Mouse (Mus musculus) A20 (cell line): ENCODE data around the gene Gm11034.

Experiments used
- DNase-seq: peaks from one replicate; pipeline ENCODE4 v3.0.0-alpha.2; 2011; ENCODE audit warnings: low read depth, low spot score

Gm11034 gene

DNA sequence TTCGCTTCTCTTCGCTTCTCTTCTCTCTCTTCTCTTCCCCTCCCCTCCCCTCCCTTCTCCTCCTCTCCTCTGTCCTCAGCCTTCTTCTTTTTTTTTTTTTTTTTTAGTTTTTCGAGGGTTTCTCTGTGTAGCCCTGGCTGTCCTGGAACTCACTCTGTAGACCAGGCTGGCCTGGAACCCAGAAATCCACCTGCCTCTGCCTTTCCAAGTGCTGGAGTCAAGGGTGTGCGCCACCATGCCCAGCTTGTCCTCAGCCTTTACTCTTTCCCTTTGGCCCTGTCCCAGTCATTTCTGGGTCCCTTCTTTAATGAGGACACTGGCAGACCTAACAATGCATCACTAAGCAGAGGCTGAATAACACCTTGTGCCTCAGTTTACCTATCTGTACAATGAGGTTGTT, at the start of gene Gm11034:
Gene Gm11034 (minus strand): TSS at position 101 of the 400 bp plus-strand sequence.
- DNase-seq: no peak

DNA sequence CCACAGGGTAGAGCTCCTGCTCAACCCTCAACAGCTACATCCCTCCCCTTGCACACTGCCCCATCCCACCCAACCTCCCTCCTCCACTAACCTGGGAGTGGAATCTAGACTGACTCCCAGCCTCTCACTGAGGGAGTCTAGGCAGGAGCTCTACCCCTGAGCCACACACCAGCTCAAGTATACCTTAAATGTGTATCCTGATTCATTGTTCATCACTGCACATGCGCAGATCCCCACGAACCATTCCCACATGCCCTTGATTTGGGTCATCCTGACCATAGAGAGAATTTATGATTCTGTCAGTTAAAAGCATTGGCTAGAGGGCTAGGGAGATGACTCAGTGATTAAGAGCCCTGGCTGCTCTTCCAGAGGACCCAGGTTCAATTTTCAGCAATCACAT, 49.3 kb upstream of the Gm11034 start:
- no peak for DNase-seq

DNA sequence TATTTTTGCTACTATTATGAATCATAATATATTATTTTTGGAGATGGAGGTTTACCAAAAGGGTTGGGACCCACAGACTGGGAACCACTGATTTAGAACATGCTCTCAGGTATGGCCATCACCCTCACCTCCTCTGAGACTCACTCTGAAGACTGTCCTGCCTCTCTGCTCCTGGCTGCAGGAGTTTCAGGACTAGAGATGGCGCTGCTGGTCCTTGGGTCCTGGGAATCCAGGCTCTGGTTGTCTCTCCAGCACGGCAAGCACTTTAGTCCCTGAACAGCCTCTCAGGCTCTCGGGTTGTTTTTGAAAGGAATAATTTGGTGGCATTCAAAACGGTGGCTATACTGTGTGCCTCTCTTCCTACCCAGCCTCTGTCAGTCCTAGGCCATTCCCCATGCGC, 48.4 kb upstream of the Gm11034 start:
- no peak for DNase-seq

DNA sequence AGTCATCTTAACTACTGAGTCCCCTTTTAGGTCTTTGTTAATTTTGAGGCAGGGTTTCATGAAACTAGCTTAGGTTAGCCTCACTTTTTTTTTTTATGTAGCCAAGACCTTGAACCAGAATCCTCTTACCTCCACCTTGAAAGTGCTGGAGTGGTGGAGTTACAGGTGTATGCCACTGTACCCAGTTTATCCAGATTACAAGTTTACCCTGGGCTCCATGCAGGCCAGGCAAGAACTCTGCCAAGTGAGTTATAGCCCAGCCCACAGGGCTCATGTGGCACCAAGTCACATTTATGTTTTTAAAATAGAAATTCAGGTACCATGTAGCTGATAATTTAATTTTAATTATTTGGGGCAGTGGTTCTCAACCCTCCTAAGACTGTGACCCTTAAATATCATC, 48.0 kb upstream of the Gm11034 start:
- DNase-seq: no peak

DNA sequence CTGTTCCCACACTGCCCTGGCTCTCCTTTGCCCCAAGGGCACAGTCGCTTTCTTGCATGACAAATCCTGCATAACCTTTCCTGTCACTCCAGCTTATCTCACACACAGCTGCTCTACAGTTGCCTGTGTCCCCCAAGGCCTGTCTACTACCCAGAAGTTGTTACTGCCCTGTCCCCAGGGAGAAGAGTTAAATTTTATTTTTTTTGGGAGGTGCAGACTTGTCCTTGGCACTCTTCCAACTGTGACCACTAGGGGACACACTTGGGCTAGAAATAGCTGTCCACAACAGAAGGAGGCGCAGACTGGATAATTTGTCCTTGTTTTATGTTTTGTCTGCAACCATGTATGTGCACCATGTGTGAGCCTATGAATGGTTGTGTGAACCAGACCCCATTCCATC, 47.6 kb upstream of the Gm11034 start:
- DNase-seq: peak; percentile 84

DNA sequence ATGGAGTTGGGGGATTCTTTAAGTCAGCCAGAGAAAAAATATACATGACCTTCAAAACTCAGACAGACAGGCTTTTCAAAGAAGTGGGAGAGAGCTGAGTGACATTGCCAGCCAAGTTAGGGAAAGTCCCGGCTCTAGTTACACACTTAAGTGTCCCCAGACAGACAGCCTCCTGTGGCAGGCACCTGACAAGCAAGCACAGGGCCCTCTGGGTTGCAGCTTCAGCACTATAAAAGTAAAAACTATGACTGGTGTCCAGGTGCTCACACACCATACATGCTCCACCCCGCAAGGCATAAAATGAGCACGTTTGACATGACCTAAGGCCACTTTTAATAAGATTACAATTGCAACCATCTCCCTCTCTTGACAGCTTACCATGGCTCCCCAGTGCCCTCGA, 47.1 kb upstream of the Gm11034 start:
- peak; percentile 55 for DNase-seq

DNA sequence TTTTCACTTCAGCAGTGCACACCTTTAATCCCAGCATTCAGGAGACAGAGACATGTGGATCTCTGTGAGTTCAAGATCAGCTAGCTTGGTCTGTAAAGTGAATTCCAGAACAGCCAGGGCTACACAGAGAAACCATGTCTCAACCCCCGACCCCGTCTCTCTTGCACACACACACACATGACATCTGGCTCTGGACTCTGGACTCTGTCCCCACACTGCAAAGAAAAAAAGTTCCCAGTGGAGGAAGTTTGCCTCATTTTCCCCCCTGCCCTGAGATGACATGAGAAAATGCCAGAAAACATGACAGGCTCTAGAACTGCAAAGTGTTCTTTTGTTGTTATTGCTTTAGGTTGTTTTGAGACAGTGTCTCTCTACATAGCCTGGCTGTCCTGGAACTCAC, 46.4 kb upstream of the Gm11034 start:
- DNase-seq: no peak

DNA sequence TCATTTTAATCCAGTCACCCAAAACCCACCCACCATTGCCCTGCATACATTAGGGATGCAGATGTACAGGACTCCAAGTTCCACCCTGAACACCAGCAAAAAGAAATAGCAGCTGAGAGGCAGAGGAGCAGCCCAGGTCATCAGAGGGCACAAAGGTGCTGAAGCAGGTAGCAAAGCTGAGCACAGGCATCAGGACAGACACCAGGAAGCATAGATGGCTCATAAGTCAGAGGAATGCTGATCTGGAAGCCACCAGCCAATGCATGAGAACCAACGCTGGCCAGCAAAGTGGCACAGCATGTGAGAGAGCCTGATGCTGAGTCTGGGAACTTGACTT, 44.4 kb upstream of the Gm11034 start:
- no peak for DNase-seq

DNA sequence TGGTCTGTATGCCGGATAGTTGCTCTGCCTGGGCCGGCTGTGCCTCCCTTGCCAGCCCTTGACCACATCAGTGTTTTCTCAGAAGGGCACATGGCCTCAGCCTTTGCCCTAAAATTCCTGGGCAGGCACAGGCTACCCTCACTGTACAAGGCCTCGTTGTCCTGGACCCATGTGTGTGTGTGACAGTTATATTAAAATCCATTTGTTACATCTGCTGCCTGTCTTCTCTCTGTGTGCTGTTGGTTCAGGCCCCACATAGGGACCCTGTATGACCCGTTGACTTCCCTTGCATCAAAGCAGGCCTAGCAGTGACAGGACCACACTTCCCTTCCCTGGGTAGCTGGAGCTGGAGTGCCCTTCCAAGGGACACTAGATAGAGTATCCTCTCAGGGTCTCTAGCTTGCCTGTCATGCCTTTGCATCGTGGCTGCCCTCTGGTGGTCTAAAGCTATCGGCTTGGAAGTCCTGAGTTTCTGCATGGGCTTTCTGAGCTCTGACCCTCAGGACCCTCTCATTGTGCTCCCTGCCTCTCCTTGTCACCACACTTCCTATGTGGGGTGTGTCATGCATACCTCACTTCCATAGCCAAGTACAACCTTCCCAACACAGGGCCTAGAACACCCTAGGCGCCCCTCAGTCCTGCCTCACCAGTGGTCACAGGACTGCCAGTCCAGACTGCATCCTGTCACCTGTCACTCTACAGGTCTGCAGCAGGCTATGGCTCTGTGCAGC, 43.9 kb upstream of the Gm11034 start:
- DNase-seq: peak; percentile 58

DNA sequence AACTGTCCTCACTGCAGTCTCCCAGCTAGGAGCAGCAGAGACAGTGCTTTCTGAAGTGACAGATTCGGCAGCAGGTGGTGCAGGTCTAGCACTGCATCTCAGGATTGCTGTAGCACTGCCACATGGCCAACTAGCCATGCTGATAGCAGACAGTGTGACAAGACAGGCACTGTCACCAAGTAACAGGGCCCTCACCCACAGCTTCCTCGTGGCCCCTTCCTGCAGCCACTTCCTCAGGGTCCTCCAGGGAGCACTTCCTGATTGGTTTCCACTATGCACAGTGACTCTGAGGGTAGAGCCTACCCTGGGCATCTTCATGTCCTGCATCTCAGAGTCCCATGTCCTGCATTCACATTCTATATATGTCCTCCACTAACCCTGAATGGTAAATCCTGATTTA, 31.2 kb upstream of the Gm11034 start:
- DNase-seq: no peak

DNA sequence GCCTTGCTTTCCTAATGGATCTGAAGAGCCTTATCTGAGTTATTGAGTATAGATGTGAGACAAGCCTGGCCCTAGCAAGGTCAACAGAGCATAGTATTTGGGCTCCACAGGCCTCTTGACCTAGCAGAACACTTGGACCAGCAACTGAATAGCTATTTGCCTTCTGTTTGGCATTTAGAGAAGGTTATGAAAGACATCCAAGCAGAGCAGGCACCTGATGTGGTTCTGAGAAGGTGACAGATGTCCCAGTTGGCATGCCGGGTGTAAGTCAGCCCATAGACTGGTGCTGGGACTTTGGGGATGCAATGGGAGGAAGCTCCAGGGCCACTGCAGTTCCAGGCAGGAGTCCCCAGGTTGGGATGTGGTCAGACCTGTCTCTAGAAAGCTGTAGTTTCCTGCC, 28.8 kb upstream of the Gm11034 start:
- no peak for DNase-seq

DNA sequence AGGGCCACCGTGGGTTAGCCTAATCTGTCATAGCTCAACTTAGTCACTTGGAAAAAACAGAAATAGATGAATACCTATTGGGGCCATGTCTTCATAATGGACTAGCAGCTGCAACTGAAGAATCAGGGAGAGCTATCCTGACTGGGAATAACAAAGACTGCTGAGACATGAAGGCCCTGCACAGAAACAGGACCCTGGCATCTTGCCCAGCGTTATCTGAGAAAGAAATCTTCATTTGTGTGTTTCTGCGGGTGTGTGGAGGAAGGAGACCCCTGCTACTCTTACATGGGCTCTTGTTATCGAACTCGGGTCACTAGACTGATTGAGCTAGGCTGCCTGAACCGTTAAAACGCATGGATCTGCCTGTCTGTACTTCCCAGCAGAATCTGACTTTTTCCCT, 27.5 kb upstream of the Gm11034 start:
- no peak for DNase-seq

DNA sequence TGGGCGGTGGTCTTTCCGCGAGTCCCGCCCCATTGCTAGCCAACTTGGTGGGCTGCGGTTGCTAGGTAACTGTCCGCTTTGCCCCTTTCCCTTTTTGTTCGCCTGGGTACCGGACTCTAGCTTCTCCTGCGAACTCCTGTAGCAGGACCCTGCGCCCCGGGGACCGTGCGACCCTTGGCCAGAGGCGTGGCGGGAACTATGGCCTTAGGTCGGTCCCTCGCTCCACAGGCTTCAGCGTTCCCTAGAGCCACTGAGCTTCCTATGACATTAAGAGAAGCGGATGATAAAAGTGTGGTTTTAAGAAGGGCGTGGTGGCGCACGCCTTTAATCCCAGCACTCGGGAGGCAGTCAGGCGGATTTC, 26.9 kb upstream of the Gm11034 start:
- DNase-seq: no peak

DNA sequence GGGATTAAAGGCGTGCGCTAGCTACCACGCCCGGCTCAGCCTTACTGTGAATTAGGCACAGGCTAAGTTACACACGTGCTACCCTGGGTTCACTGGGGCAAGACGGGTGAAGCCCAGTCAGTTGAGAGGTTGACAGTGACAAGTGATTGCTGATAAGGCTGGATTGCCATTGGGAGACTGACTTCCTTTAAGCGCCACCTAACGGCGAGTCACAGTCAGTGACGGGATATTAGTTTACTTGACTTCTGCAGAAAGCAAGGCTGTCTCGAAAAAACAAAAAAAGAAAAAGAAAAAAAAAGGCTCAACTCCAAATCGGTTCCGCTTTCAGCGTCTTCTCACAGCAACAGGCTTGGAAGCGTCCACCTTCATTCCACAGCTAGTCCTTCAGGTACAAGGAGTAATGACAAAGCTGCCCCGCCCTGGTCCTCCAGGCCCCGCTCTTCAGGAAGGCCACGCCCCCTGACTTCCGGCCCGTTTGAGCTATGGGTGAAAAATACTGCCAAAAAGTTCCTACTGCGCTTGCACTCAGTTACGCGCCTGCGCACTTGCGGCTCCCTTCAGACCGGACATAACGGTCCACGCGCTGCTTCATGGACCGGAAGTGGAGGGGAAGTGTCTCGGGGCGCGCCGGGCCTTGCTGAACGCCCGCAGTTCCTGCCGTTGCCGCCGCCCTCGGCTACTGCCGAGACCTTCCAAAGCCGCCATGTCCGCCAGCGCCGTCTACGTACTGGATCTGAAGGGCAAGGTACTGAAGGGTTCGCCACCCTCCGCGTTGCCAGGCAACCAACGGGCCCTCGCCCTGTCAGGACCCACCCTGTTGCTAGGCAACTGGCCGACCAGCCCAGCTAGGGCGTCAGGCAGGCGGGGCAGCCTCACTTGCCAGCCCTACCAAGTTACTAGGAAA, 26.3 kb upstream of the Gm11034 start, which contains the start of gene Ap1m1:
Gene Ap1m1 (plus strand): TSS at position 520 of the 904 bp plus-strand sequence.
- DNase-seq: peak; percentile 100

DNA sequence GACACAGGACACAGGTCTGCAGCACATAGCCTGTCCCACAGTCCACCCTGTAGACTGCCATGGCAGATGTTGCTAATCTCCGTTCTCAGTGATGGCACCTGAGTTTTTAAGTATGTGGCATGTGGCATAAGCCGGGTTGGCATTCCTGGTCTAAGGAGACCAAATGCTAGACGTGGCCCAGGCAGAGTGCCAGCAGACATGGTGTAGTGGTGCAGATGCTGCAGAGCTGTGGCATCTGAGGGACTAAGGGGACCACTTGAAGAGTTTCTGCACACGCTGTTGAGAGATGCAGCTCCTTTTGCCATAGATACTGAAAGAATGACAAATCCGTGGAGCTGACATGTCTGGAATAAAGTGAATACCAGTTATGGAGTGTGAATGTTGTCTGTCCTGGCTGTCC, 9.2 kb upstream of the Gm11034 start:
- DNase-seq: no peak

DNA sequence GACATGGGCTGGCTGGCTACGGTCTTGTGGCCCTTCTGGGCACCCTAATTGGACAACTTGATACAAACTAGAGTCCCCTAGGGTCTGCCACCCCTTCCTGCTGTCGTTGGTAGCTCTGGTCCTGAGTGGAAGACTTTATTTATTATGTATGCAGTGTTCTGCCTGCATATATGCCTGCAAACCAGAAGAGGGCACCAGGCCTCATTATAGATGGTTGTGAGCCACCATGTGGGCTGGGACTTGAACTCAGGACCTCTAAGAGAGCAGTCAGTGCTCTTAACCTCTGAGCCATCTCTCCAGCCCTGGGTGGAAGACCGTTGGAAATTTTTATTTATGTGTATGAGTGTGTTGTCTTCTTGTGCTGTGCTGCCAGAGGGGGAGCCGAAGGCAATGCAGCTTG, 7.3 kb upstream of the Gm11034 start:
- DNase-seq: no peak

DNA sequence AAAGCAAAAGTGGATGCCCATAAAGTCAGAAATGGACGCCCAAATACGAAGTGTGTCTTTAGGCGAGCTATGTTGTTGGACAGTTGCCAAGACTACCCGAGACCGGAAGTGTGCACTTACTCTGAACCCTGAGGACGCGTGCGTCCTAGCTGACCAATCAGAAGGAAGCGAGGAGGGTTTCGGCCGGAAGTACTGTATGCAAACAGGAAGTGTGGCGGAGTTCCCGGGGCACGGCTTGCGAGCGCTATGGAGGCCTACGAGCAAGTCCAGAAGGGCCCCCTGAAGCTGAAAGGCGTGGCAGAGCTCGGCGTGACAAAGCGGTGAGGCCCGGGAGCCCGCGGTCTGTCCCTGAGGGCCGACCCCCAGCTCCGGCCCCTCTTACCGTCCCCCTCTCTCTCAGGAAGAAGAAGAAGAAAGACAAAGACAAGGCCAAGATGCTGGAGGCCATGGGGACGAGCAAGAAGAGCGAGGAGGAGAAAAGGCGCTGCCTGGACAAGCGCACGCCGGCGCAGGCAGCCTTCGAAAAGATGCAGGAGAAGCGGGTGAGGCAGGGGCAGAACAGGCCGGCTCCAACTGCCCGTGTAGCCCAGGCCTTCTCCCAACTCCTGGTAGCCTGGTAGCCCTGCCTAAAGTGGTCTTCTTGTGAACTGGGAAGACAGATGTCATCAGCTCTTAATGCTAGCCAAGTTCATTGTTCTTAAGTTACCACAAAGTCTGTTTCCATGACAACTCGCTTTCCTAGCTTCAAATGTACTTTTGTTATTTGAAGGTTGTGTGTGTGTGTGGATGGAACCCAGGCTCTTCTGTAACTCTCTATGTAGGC, 6.3 kb upstream of the Gm11034 start, which contains the start of gene Fam32a:
Gene Fam32a (plus strand): TSS at position 190 of the 823 bp plus-strand sequence.
- peak; percentile 98 for DNase-seq

DNA sequence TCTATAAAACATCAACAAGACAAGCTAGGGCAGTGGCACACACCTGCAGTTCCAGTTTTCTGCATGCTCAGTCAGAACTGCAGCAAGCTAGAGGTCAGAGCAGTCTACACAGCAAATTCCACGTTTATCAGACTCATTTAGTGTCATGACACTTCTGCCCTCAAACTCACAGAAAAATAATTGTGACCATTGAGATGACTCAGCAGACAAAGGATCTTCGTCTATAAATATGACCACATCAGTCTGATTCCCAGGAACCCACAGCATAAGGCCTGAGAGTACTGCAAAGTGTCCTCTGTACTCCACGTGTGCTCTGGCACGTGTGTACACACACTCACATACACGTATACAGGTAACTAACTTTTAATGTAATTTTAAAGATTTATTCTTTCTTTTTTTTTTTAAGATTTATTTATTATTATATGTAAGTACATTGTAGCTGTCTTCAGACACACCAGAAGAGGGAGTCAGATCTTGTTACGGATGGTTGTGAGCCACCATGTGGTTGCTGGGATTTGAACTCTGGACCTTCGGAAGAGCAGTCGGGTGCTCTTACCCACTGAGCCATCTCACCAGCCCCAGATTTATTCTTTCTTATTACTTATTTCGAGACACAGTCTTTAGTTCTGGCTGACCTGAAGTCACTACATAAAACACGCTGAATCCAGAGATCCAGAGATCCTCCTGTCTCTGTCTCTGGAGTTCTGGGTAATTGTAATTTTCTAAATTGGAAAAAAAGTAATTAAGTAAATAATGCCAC, 5.5 kb upstream of the Gm11034 start:
- DNase-seq: peak; percentile 49

DNA sequence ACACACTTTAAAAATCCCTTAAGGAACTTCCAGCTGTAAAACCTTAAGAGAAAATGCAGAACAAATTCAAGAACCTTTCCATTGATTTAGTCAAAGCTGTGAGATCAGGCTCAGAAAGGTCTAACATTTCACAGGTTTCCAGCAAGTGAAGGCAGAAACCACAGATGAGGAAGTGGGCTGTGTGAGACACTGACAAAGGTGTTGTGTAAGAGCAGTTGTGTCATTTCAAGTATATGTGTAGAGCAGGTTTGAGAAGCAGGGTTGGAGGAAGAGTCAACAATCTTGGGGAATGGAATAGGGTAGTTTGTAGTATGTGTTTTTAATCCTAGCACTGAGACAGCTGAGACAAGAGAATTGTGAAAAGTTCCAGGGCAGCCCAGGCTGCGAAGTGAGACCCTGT, 2.4 kb upstream of the Gm11034 start:
- peak; percentile 74 for DNase-seq

DNA sequence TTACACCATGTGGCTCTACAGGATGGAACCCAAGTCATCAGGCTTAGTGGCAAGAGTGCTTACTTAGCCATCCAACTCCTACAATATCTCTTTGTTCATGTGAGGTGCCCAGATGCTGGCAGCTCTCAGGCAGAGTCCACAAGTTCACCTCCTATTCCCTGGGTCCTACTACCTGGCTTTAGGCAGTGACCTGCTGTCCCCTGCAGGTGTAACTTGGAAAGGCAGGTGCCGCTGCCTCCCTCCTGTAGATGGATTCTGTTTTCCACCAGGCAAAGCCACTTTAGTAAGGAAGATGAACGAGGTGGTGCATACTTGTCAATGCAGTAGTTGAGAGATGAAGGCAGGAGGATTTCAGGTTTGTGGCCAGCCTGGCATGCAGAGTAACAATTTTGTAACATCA, 1.6 kb upstream of the Gm11034 start:
- peak; percentile 73 for DNase-seq

DNA sequence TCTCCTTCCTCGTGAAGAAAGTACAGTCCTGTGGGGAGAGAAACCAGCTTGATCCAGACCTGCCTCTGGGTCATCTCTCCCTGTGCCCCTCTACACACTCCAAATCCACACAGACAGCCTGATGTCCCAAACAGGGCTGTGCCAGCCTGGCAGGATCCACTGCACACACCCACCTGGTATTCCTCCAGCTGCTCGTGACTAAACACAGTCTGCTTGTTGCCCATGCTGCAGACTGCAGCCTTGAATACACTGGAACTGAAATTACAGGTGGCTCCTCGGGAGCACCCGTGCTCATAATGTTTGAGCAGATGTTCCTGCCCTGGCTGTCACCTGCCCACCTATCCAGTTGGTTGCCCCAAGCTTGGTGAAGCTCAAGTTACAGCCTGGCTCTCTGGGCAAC, 685 bp downstream of the Gm11034 start, which contains the start of gene Cib3:
Gene Cib3 (minus strand): TSS at position 87 of the 400 bp plus-strand sequence.
- no peak for DNase-seq
